Mouse (Mus musculus): ENCODE results near the gene Gm3286.
"Not testable (repeated sequence)": the region's sequence is repeated elsewhere in the genome, so short reads cannot be mapped to it uniquely, and the experiment has no call there.

Gene Gm3286

DNA sequence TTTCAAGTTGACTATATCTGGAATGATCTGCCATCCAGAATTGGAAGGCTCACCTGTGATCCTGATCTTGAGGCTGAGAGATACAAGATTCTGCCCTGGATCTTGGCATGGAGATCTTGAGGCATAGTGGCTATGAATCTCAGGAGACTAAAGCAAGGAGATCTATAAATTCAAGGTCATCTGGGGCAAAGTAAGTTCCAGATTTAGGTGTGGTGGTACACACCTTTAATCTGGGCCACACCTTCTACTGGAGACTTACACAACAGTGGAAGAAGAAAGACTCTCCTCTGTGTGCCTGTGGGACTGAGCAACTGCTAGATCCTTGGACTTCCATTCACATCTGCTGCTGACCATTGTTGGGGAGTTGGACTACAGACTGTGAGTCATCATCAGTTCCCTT, at the start of gene Gm3286:
Gene Gm3286 (plus strand): TSS at position 301 of the 400 bp plus-strand sequence.
- DNase-seq (ENCODE audit: low read depth, low spot score): not testable (repeated sequence)

Data from embryo, embryonic 11.5 days (tissue).